ENCODE assay signal across 9 mouse cellular contexts in the genomic region with DNA sequence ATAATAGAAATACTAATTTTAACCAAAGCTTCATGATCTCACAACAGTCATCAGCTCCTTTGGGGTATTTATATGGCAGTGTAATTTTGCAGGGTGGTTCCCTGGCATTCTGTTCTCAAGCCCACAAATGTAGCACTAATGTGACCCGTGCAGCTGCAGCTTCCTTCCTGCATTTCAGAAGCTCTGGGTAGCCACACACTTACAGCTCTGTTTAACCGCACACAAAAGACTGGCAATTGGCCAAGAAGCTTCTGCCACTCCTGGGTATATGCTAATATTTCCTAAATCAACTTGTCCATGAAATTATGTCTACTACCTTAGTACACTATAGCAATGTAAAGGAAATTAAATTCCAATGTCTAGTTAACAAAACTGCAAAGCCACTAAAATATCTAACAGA. TPM values are rescaled to one million over a fixed set of nuclear protein-coding genes. Genes with fewer than 3 reads are reported as not detected.
DNase-seq lines count a peak whose midpoint lies in the region; ATAC-seq lines count a peak whose summit lies in the region.
"Had no signal": no experiment of that assay in that cellular context is flagged by ENCODE, and none has a peak within 500 bp of the region (broad histone marks: within the 10 kb centered on the region; RNA-seq: fewer than 3 reads in every experiment).

No protein-coding gene starts in this region.

- no peak overlapping the region for H3K27ac ChIP-seq in intestine, embryonic 16.5 days (ENCODE audit: low read length)
- H3K27ac ChIP-seq: limb, embryonic 12.5 days had no signal

- no peaks in the 10 kb centered on the region for H3K36me3 ChIP-seq in intestine, embryonic 16.5 days (ENCODE audit: control insufficient read depth, insufficient read depth, low read length)

- no peak overlapping the region for H3K4me2 ChIP-seq in intestine, embryonic 16.5 days (ENCODE audit: low read depth, low read length)
- H3K4me2 ChIP-seq: limb, embryonic 12.5 days had no signal

- peaks cover 6% of the 10 kb centered on the region for H3K4me1 ChIP-seq in intestine, embryonic 16.5 days (ENCODE audit: control insufficient read depth, insufficient read depth, low read length)

- no peaks in the 10 kb centered on the region for H3K9me3 ChIP-seq in intestine, embryonic 16.5 days (ENCODE audit: control insufficient read depth, low read length)
- H3K9me3 ChIP-seq: limb, embryonic 12.5 days had no signal

- no peak overlapping the region for H3K4me3 ChIP-seq in intestine, embryonic 16.5 days (ENCODE audit: low read length)
- H3K4me3 ChIP-seq: limb, embryonic 12.5 days had no signal

- no peak overlapping the region for H3K9ac ChIP-seq in intestine, embryonic 16.5 days (ENCODE audit: low read depth, low read length)
- H3K9ac ChIP-seq: limb, embryonic 12.5 days had no signal

- DNase-seq in embryo, embryonic 10.5 days (ENCODE audit: low spot score): peak; percentile 16
- DNase-seq in embryo, embryonic 10 days (ENCODE audit: low spot score): no peak
- DNase-seq in right cerebral cortex, postnatal 10 days (ENCODE audit: low spot score in 2 of 2): peak; percentile 58
- DNase-seq in right cerebral cortex, postnatal 4 days: no peak
- peak; percentile 10 for DNase-seq in skeletal muscle tissue, adult 2 months (ENCODE audit: low read depth, low spot score)
- DNase-seq in ovary, adult 18-20 months (ENCODE audit: low spot score): no peak

- H3K27me3 ChIP-seq in intestine, embryonic 16.5 days (replicated peaks; ENCODE audit: control insufficient read depth, insufficient read depth, low read length): no peaks in the 10 kb centered on the region
- H3K27me3 ChIP-seq: limb, embryonic 12.5 days had no signal

- peak; percentile 65 for ATAC-seq in intestine, embryonic 16.5 days
- no peak for ATAC-seq in monocyte, adult 5-6 weeks (replicated peaks; ENCODE audit: insufficient number of reproducible peaks, low FRiP score, low TSS enrichment, poor library complexity, severe bottlenecking)

- 9% methylated on average over 2 of the region's 2 CpGs for WGBS in intestine, embryonic 16.5 days

RNA-seq across cellular contexts. Expression of gene Usp3, which starts 32.6 kb away (rescaled TPM):
- 75.5 and 79.1 TPM in 2 replicates for polyA plus RNA-seq in intestine, embryonic 16.5 days (2015; fragmentation: Nextera tagmentation; extraction: Ambion mirVana)
- total RNA-seq in monocyte, adult 5-6 weeks (2017): 137 to 178 TPM (median 170 TPM) in 3 replicates

RNA-seq across cellular contexts. Expression of gene Fbxl22, which starts 45.9 kb away (rescaled TPM):
- 12.7 and 14.1 TPM in 2 replicates for polyA plus RNA-seq in intestine, embryonic 16.5 days (2015; fragmentation: Nextera tagmentation; extraction: Ambion mirVana)
- 1.1 to 2.3 TPM (median 1.8 TPM) in 3 replicates for total RNA-seq in monocyte, adult 5-6 weeks (2017)

Comparison
In these comparisons a context has a peak if more than half of its experiments do, and no peak if none do; other contexts are left out.
1. DNase-seq: peak in embryo, embryonic 10.5 days (single experiment), right cerebral cortex, postnatal 10 days (2 of 2) and skeletal muscle tissue, adult 2 months (single experiment); none in embryo, embryonic 10 days (single experiment), right cerebral cortex, postnatal 4 days (single experiment) and ovary, adult 18-20 months (single experiment).